Mouse (Mus musculus): ENCODE results near the gene Wbp1.
A peak's percentile ranks its signal among the peaks of the same experiment; 100 is the strongest.

Wbp1 gene

DNA sequence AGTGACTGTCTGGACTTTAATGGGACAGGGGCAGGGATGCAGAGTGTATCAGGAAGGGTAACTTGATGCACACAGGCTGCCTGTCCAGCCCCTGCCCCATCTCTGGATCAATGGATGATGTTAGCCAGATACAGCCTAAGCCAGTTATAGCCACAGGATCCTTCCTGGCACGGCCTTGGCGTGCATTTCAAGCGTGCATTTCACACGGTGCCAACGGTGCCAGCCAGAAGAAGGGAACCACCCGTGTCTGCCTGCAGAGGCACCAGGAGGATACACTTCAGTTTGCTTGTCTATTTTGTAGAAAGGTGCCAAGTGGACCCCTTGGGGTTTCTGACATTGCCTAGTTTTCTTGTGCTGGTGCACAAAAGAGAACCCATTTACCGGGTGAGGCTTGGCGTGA lies 18.7 kb upstream of the Wbp1 start:
- no peak for DNase-seq (ENCODE audit: low read depth, low spot score)

DNA sequence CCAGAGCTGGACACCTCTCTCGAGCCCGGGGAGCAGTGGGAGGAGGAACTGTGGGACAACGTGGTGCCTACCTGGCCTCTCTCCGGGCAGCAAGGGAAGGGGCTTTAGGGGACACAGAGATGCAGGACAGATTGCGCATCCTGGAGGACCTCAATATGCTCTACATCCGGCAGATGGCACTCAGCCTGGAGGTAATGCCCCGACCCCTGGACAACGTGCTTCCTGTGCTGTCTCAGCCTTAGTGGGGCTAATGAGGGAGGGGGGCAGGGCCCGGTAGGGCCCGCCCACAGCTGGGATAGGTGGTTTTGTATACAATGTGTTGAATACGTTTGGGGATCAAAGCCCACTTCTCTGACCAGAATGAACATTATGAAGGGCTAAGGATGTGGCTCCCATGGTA lies 16.7 kb upstream of the Wbp1 start:
- peak; percentile 62 for DNase-seq (ENCODE audit: low read depth, low spot score)

DNA sequence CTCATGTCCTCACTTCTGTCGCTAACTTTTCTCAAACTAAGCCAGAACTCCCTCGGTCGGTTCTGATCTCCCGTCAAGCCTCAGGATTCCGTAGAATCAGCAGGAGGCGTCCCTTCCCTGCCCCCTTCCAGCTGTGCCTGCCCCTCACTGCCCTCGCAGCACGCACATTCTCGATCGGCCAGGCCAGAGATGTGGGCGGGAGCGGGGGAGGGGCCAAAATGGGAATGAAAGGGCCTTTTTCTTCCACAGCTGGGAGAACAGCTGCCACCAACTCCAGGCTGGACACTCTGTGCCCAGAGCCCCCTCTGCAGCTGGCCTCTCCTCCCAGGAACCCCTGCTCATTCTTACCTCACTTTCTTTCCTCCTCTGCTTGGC lies 16.2 kb upstream of the Wbp1 start:
- peak; percentile 95 for DNase-seq (ENCODE audit: low read depth, low spot score)

DNA sequence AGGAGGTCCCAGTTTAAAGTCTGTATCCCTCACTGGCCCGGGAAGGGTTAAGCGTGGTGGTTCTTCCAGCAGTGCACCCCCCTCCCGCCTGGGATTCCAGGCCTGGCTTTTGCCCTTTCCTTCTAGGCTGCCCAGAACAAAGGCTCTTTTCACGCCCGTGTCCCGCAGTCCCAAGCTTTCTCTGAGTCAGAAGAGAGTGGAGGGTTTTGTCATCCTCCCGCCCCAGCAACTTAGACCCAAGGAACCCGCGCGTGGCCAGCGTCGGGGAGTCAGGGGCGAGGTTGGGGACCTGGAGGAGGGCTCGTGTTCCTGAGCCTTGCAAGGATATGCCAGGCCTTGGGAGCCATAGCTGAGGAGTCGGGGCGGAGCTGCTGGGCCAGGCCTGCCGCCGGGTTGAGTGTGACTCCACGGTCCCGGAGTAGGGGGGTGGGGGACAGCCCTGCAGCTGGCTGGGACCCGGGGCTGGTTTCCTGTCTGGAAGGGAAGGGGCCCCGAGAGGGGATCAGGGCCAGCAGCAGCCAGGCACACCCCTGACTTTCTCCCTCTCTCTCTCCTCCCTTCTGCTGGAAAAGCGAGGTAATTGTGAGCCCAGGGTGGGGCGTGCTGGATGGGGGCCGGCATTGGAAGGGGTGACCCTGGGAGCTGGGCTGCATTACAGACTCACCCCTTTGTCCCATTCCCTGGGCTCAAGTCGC lies 15.7 kb upstream of the Wbp1 start:
- peak; percentile 84 for DNase-seq (ENCODE audit: low read depth, low spot score)

DNA sequence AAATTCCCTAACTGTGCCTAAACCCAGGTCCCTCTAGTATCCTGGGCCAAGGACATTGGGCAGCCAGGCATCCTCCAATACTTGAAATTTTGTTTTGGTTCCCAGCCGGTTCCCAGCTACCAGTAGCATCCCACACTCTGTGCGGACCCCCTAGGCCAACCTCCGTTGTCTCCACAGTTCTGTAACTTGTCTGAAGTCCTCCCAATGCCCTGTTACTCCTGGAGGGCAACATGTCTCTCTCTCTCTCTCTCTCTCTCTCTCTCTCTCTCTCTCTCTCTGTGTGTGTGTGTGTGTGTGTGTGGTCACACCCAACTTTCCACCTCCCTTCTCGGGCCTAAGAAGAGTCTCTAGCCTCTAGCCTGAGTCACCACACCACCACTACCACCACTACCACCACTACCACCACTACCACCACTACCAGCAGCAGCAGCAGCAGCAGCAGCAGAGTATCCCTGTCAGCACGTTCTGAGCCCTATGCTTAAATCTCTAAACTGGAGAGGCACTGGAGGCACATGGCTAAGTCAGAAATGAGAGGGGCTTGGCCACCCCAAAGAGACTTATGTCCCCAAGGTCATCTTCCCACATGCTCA lies 15.0 kb upstream of the Wbp1 start:
- DNase-seq (ENCODE audit: low read depth, low spot score) = no peak

DNA sequence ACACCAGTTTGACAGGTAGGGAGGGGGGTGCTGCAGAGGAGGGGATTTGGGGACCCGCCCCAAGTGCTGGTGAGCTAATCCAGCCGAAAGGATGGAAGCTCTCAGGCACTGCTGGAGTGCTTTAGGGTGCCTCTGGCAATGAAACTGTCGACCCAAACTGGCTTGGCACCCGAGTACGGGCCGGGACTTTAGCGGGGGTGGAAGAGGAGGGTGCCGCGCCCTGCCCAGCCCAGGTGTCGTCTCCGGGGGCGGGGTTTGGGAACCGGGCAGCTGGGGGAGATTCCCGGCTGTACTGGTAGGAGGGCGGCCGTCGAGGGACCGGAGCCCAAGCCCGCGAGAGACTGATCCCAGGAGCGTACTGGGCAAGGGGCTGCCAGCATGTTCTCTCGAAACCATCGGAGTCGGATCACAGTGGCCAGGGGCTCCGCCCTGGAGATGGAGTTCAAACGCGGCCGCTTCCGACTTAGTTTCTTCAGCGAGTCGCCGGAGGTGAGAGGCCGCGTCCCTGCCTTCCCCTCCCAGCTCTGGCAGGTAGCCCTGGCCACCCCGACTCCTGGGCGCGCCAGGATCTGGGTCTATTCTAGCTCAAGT lies 14.3 kb upstream of the Wbp1 start:
- no peak for DNase-seq (ENCODE audit: low read depth, low spot score)

DNA sequence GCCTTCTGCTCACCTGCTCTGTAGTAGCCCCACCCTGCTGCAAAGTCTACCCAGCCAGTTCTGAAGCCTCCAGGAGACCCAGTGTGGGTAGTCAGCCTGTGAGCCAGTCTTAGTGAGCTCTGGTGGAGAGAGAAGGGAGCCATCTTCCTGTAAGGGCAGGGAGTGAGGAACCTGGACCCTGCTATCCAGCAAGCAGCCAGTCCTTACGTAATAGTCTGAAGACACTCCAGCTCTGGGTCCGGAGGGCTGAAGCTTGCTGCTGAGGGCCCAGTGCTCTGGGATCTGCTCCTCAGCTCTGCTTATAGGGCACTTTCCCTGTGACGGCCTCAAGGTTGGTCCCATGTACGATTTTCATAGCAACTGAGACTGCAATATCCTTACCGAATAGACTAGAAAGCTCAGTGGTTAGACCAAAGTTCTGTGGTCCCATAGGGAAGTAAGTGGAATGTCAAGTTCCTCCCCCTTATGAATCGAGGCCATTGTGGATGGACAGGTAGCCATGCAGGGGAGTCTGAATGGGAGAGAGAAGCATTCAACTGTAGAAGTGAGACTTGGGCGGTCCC lies 13.7 kb upstream of the Wbp1 start, which contains the start of gene Rtkn:
TSS of gene Rtkn (plus strand) at position 513 of the 563 bp plus-strand sequence.
- DNase-seq (ENCODE audit: low read depth, low spot score) = no peak

DNA sequence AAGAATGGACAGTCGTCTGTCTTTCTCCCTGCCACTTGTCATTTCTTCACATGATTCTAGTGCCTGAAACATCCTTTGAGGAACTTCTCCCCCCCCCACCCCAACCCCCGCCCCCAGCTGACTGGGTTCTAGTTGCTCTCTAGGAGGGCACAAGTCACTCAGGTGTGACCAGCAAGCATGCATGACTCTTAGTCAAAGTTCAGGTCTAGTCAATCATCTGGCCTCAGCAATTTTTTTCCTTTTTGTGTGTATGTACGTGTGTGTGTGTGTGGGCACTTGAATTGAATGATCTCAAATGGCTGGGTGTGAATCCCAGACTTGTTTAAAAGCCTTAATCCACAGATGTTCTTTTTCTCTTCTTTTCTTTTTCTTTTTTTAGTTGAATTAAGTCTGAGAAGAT lies 12.9 kb upstream of the Wbp1 start:
- DNase-seq (ENCODE audit: low read depth, low spot score) = no peak

DNA sequence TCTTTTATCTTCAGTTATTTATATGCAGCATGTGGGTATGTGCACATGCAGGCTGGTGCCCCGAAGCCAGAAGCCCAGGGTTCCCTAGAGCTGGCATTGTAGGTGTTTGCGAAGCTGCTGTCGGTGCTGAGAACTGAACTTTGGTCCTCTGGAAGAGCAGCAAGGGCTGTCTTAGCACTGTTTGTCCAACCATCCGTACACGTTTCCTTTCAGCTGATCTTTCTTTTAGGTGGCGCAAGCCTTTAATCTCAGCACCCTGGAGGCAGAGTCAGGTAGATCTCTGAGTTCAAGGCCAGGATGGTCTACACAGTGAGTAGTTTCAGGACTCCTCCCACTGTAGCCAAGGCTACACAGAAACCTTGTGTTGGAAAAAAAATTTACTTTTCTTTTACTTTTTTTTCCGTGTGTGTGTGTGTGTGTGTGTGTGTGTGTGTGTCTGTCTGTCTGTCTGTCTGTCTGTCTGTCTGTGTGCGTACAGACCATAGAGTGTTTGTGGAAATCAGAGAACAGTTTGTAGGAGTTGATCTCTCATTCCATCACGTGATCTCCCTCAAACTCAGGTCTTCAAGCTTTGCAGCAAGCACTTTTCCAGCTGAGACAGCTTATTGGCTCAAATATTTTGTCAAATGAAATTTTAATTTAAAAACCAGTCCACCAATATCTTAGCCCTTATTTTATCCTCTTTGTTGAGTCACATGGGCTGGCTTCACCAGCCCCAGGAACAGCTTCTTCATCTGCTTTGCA lies 11.0 kb upstream of the Wbp1 start:
- DNase-seq (ENCODE audit: low read depth, low spot score) = no peak

DNA sequence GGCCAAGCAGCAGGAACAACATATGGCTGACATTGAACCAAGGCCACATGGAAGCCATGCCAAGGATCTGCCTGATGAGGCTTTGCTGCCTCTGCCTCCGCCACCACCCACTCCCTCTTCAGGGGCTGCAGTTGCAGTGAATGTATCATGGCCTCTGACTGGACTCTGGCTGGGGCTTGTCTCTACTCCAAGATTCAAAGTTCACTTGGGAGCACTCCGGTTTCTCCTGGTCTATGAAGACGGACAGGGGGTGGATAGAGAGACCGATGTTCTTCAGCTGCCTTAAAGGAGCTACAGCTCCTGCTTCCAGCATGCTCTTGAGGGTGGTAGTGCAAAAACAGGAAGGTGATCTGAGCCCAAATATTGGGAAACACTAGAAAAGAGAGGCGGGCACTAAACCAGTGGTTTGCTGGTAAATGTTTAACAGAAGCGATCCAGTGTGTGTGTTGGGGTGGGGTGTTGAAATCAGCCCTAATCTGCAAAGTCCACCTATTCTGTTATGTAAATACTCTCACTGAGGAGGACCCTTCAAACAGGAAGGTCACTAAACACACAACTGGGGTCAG lies 10.2 kb upstream of the Wbp1 start:
- DNase-seq (ENCODE audit: low read depth, low spot score) = no peak

DNA sequence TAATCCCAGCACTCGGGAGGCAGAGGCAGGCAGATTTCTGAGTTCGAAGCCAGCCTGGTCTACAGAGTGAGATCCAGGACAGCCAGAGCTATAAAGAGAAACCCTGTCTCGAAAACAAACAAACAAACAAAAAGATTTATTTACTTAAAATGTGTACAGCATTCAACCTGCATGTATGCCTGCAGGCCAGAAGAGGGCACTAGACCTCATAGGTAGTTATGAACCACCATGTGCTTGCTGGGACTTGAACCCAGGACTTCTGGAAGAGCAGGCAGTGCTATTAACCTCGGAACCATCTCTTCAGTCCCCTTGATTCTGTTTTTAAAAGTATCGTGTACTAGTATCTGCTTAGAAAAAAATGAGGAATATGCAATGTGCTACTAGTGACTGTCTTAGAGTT lies 6.1 kb upstream of the Wbp1 start:
- no peak for DNase-seq (ENCODE audit: low read depth, low spot score)

DNA sequence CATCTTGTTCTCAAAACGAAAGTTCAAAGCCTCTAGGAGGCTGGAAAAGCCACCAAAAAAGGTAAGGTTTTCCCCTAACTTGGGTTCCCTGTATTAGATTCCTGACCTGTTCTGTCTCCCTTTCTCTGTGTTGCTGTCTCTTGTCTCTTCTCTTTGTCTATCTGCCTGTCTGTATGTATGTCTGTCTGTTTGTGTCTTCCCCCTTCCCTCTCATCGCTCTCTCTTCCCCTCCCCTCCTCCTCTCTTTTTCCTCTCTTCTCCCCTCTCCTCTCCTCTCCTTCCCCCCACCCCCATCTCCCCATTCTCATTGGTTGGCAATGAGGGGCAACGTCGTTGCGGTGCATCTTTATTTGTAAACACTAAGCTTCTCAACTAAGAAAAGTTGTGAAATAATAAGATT lies 4.0 kb upstream of the Wbp1 start, which contains the start of gene Ino80b:
TSS of gene Ino80b (minus strand) at position 101 of the 400 bp plus-strand sequence.
- no peak for DNase-seq (ENCODE audit: low read depth, low spot score)

DNA sequence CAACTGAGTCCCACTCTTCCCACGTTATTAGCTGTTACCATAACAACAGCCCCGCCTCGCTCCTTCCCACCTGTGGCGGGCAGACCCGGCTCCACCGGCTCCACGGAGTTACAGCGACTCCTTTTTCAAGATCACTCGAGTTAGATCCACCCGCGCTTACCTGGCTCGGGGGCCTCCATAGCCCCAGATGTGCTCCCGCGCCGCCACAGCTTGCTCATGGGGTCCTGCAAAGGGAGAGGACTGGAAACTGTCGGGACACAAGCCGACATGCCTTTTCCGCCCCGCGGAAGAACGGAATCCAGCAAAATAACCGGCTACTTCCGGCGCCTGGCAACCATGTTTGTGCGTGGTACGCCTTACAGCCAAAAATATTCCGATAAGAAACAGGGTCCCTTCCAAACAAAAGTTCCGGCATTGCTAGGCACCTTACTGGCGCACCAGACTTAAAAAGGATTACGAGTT lies 3.5 kb upstream of the Wbp1 start:
- peak; percentile 94 for DNase-seq (ENCODE audit: low read depth, low spot score)

DNA sequence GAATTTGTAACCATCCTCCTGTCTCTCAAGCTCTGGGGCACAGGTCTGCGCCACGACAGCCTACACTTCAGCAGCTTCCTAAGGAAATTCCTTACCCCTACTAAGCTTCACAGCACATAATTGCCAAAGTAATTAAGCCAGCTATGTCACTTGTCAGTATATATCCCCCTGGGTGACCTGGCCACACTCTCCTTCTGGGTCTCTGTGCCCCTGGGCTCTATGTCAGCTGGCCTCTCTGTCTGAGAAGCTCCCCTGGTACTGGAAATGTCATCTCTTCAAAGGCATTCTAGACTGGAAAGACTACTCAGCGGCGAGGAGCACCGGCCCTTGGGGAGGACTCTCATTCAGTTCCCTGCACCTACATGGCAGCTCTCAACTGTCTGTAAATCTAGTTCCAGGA lies 1.6 kb upstream of the Wbp1 start:
- no peak for DNase-seq (ENCODE audit: low read depth, low spot score)

DNA sequence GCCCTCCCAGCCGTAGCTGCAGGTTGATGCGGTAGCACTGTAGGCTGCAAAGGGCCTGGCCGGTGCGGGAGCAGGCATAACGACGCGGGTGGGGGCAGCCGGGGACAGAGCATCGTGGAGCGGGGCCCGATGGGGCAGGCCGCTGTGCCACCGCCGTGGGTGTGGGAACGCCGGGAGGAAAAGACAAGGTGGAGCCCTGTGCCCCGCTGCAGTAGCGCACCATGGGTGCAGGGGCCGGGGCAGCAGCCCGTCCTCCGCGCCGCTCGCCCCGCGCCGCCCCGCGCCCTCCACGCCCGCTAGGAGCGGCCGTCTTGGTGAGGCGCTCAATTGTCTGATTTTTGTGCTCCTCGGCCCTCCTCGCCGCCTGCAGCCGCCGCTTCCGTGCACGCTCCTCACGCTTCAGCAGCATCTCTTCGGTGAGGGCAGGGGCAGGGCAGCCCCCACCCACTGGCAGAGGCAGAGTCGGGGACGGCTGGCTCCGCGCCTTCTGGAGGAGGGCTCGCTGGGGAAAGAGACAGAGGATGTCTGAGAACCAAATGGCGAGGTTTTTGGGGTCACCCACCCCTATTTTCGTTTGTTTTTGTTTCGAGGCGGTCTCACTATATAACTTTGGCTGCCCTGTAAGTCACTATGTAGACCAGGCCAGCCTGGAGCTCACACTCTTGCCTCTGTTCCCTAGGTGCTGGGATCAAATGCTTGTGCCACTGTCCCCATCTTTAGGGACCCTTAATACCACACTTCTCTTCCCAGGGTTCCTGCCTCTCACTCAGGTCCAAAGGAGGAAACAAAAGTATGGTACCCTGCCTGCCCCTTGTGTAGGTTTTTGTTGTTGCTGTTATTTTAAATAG lies 728 bp upstream of the Wbp1 start:
- no peak for DNase-seq (ENCODE audit: low read depth, low spot score)

DNA sequence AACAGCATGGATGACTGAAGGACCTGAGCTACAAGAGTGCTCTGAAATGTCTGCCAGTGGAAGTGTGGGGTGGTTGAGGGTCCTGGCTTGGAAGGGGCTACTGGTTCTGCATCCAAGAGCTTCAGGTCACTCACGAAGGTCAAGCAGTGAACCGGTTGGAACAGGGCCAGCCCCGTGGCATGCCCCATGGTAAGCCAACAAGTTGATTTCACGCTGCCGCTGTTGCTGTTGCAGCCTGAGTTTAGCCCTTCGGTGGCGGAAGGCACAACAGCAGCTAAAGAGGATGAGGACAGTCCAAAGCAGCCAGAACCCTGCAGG lies 1.7 kb downstream of the Wbp1 start:
- DNase-seq (ENCODE audit: low read depth, low spot score) = no peak

DNA sequence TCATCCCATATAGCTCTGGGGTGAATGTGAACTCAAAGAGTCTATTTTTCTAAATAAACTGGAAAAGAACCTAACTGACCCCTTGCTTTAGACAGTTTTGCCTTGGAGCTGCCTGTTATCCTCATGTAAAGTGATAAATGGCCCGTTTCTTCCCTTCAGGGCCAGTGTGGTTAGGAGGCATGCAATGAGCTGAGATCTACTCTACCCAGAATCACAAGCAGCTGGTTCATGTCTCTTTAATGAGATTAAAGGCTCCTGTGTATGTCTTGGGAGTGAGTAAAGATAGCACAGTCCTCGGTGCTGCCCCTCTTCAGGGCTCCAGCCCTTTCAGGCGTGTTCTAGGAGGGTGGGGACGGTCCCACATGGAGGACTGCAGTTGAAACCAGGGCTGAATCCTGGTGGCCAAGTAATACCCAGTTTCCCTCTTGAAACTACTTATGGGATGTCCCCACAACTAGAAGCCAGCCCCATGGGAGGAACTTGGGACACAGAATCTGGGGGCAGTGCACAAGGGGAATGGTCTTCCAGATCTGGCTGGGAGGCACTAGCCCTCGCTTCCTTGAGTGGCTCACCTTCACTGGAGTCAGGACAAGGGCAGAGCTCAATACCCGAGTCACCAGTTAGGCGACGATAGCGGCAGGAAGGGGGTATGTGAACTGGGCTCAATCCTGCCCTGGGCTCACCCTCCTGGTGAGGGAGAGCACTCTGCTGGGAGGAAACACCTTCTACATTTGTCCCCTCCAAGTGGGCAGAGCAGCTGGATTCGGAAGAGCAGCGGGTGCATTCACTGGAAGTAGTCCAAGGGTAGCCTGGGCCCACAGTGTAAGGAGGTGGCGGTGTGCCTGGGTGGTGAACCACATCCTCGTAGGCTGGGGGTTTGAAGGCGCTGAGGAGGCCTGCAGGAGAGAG lies 2.3 kb downstream of the Wbp1 start:
- DNase-seq (ENCODE audit: low read depth, low spot score) = no peak

DNA sequence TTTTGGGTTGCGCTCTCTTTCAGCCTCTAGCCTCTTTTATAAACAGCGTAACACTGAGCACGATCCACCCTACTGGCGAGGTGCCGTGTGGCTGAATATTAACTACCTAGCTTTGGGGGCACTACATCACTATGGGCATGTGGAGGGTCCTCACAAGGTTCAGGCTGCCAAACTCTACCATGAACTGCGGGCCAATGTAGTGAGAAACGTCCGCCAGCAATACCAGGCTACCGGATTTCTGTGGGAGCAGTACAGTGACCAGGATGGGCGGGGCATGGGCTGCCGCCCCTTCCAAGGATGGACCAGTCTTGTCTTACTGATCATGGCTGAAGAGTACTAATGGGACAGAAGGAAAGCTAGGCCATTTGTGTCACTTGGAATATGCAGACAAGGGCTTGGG lies 3.0 kb downstream of the Wbp1 start:
- no peak for DNase-seq (ENCODE audit: low read depth, low spot score)

DNA sequence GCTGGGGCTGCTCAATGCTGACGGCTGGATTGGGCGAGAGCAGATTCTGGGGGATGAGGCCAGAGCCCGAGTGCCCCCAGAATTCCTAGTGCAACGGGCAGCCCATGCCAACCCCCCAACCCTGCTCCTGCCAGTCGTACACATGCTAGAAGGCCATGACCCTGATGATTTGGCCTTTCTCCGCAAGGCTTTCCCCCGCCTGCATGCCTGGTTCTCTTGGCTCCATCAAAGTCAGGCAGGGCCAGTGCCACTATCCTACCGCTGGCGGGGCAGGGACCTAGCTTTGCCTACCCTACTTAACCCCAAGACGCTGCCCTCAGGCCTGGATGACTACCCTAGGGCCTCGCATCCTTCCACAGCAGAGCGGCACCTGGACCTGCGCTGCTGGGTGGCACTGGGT lies 3.7 kb downstream of the Wbp1 start:
- no peak for DNase-seq (ENCODE audit: low read depth, low spot score)

DNA sequence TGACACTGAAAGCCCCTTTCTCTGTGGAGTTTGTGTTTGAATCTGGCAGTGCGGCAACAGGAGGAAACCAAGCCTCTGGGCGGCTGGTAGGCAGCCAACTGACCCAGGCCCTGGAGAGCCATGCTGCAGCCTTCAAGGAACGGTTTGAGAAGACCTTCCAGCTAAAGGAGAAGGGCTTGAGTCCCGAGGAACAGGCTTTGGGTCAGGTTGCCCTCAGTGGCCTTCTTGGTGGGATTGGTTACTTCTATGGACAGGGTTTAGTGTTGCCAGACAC lies 4.3 kb downstream of the Wbp1 start:
- no peak for DNase-seq (ENCODE audit: low read depth, low spot score)
